Mouse (Mus musculus) CH12.LX (cell line): ENCODE results near the gene Kpna2. TPM values are rescaled to one million over a fixed set of nuclear protein-coding genes. Genes with fewer than 3 reads are reported as not detected.

Source experiments
- DNase-seq: peaks from one replicate; pipeline ENCODE4 v3.0.0-alpha.2; 2013; ENCODE audit errors: extremely low read depth
- H3K27ac ChIP-seq: 2 replicates; pipeline ENCODE4 v1.5.1; 2012; ENCODE audit warnings: low read depth, mild to moderate bottlenecking, control low read depth, moderate library complexity; ENCODE audit not compliant: insufficient read depth
- H3K27me3 ChIP-seq: replicated peaks from 2 replicates; pipeline ENCODE3; 2012; ENCODE audit warnings: inconsistent platforms
- H3K36me3 ChIP-seq, 2 experiments: replicated peaks in 1 of 2; 2 replicates each; pipeline versions ENCODE3 to v1.6.1; 2012; ENCODE audit warnings: inconsistent platforms in 1 of 2, low read length in 1 of 2, mild to moderate bottlenecking in 1 of 2, mixed read lengths in 1 of 2, moderate library complexity in 1 of 2; ENCODE audit not compliant: control insufficient read depth in 1 of 2, insufficient read depth in 1 of 2
- H3K4me1 ChIP-seq, 2 experiments: 2 replicates each; pipeline ENCODE4 v1.6.1; 2012; ENCODE audit warnings: inconsistent platforms in 1 of 2, moderate library complexity in 1 of 2; ENCODE audit not compliant: insufficient read depth in 2 of 2, control insufficient read depth in 1 of 2
- H3K4me2 ChIP-seq: 2 replicates; pipeline ENCODE4 v1.6.1; 2012; ENCODE audit warnings: low read depth, mild to moderate bottlenecking, control low read depth; ENCODE audit not compliant: poor library complexity, insufficient read depth, severe bottlenecking
- H3K4me3 ChIP-seq, 3 experiments: fragments of 150-350 bp in 1 of 3; sonication (generic) in 1 of 3; replicated peaks in 1 of 3; 2 replicates each; pipeline versions ENCODE3 to v1.5.1; 2011 to 2012; ENCODE audit warnings: low read depth in 2 of 3, low read length in 2 of 3, mild to moderate bottlenecking in 2 of 3, moderate library complexity in 2 of 3, control low read depth in 1 of 3, improper control_type of control experiment in 1 of 3, inconsistent platforms in 1 of 3, mixed read lengths in 1 of 3; ENCODE audit not compliant: poor library complexity in 1 of 3
- H3K79me2 ChIP-seq: replicated peaks from 2 replicates; pipeline ENCODE4 v1.6.1; 2012; ENCODE audit warnings: mild to moderate bottlenecking, moderate library complexity; ENCODE audit not compliant: control insufficient read depth, poor library complexity, insufficient read depth, severe bottlenecking; ENCODE audit errors: extremely low read depth
- H3K9ac ChIP-seq: 2 replicates; pipeline ENCODE4 v1.6.1; 2012; ENCODE audit warnings: low read depth, mild to moderate bottlenecking, control low read depth, moderate library complexity; ENCODE audit not compliant: insufficient read depth
- H3K9me3 ChIP-seq: replicated peaks from 2 replicates; pipeline ENCODE3; 2012; ENCODE audit warnings: low read length, inconsistent platforms, mixed read lengths
- BHLHE40 ChIP-seq: IDR thresholded peaks from 2 replicates; pipeline ENCODE4 v1.6.1; 2011; ENCODE audit warnings: mild to moderate bottlenecking, low read depth, low read length, improper control_type of control experiment
- CHD1 ChIP-seq: IDR thresholded peaks from 2 replicates; pipeline ENCODE4 v1.6.1; 2012; ENCODE audit warnings: low read depth, low read length, improper control_type of control experiment, inconsistent platforms
- CTCF ChIP-seq, 2 experiments: IDR thresholded peaks in 1 of 2; conservative IDR thresholded peaks in 1 of 2; 2 replicates each; pipeline ENCODE4 v1.5.1; 2011 to 2012; ENCODE audit warnings: low read depth in 2 of 2, low read length in 2 of 2, improper control_type of control experiment in 1 of 2, inconsistent platforms in 1 of 2, mild to moderate bottlenecking in 1 of 2, moderate library complexity in 1 of 2
- ELF1 ChIP-seq: IDR thresholded peaks from 2 replicates; pipeline ENCODE4 v1.6.1; 2014; ENCODE audit warnings: low read depth, mild to moderate bottlenecking, inconsistent platforms, low read length, improper control_type of control experiment
- ETS1 ChIP-seq: conservative IDR thresholded peaks from 2 replicates; pipeline ENCODE4 v1.6.1; 2012; ENCODE audit warnings: low read depth, mild to moderate bottlenecking, inconsistent platforms, low read length, improper control_type of control experiment, moderate library complexity
- GABPA ChIP-seq: IDR thresholded peaks from 2 replicates; pipeline ENCODE4 v1.6.1; 2012; ENCODE audit warnings: low read depth, low read length, improper control_type of control experiment, inconsistent platforms; ENCODE audit not compliant: insufficient replicate concordance
- IRF4 ChIP-seq: IDR thresholded peaks from 2 replicates; pipeline ENCODE4 v1.6.1; 2014; ENCODE audit warnings: low read depth, mild to moderate bottlenecking, inconsistent platforms, low read length, improper control_type of control experiment
- JUN ChIP-seq: IDR thresholded peaks from 2 replicates; pipeline ENCODE4 v1.6.1; 2011; ENCODE audit warnings: low read depth, mild to moderate bottlenecking, low read length, improper control_type of control experiment, moderate library complexity; ENCODE audit not compliant: insufficient read depth
- JUND ChIP-seq: conservative IDR thresholded peaks from 2 replicates; pipeline ENCODE4 v1.6.1; 2011; ENCODE audit warnings: low read depth, low read length, improper control_type of control experiment
- KAT2A ChIP-seq: IDR thresholded peaks from 2 replicates; pipeline ENCODE4 v1.6.1; 2012; ENCODE audit warnings: low read length, improper control_type of control experiment, inconsistent platforms; ENCODE audit not compliant: insufficient replicate concordance
- MAFK ChIP-seq: IDR thresholded peaks from 2 replicates; pipeline ENCODE4 v1.6.1; 2011; ENCODE audit warnings: low read length, improper control_type of control experiment; ENCODE audit not compliant: insufficient replicate concordance
- MAX ChIP-seq: IDR thresholded peaks from 2 replicates; pipeline ENCODE4 v1.6.1; 2011; ENCODE audit warnings: low read length, improper control_type of control experiment
- MEF2A ChIP-seq: IDR thresholded peaks from 2 replicates; pipeline ENCODE4 v1.6.1; 2014; ENCODE audit warnings: low read depth, mild to moderate bottlenecking, inconsistent platforms, low read length, improper control_type of control experiment, borderline replicate concordance
- MXI1 ChIP-seq: IDR thresholded peaks from 2 replicates; pipeline ENCODE4 v1.6.1; 2011; ENCODE audit warnings: mild to moderate bottlenecking, low read depth, low read length, improper control_type of control experiment
- MYC ChIP-seq: IDR thresholded peaks from 2 replicates; pipeline ENCODE4 v1.6.1; 2011; ENCODE audit warnings: low read depth, mild to moderate bottlenecking, improper control_type of control experiment, low read length
- NELFE ChIP-seq: IDR thresholded peaks from 2 replicates; pipeline ENCODE4 v1.6.1; 2011; ENCODE audit warnings: low read depth, low read length, improper control_type of control experiment
- NRF1 ChIP-seq: IDR thresholded peaks from 2 replicates; pipeline ENCODE4 v1.6.1; 2014; ENCODE audit warnings: low read depth, mild to moderate bottlenecking, inconsistent platforms, low read length, improper control_type of control experiment, moderate library complexity
- POLR2A ChIP-seq: IDR thresholded peaks from 2 replicates; pipeline ENCODE4 v1.6.1; 2011; ENCODE audit warnings: low read depth, mild to moderate bottlenecking, improper control_type of control experiment, low read length
- POLR2AphosphoS2 ChIP-seq: IDR thresholded peaks from 2 replicates; pipeline ENCODE4 v1.6.1; 2011; ENCODE audit warnings: low read depth, low read length, improper control_type of control experiment
- RAD21 ChIP-seq: IDR thresholded peaks from 2 replicates; pipeline ENCODE4 v1.6.1; 2011; ENCODE audit warnings: low read depth, mild to moderate bottlenecking, low read length, improper control_type of control experiment, moderate library complexity
- SIN3A ChIP-seq: IDR thresholded peaks from 2 replicates; pipeline ENCODE4 v1.6.1; 2012; ENCODE audit warnings: low read length, improper control_type of control experiment, inconsistent platforms
- SMC3 ChIP-seq: IDR thresholded peaks from 2 replicates; pipeline ENCODE4 v1.6.1; 2011; ENCODE audit warnings: low read depth, low read length, improper control_type of control experiment
- TBP ChIP-seq: conservative IDR thresholded peaks from 2 replicates; pipeline ENCODE4 v1.6.1; 2011; ENCODE audit warnings: low read depth, low read length, improper control_type of control experiment
- USF1 ChIP-seq: IDR thresholded peaks from 2 replicates; pipeline ENCODE4 v1.6.1; 2014; ENCODE audit warnings: low read depth, mild to moderate bottlenecking, inconsistent platforms, low read length, improper control_type of control experiment
- USF2 ChIP-seq: conservative IDR thresholded peaks from 2 replicates; pipeline ENCODE4 v1.6.1; 2011; ENCODE audit warnings: low read depth, low read length, improper control_type of control experiment
- ZC3H11A ChIP-seq: IDR thresholded peaks from 2 replicates; pipeline ENCODE4 v1.6.1; 2012; ENCODE audit warnings: low read depth, mild to moderate bottlenecking, inconsistent platforms, low read length, improper control_type of control experiment
- ZKSCAN1 ChIP-seq: IDR thresholded peaks from 2 replicates; pipeline ENCODE4 v1.6.1; 2012; ENCODE audit warnings: low read depth, inconsistent platforms, low read length, improper control_type of control experiment, borderline replicate concordance
- ZMIZ1 ChIP-seq: IDR thresholded peaks from 2 replicates; pipeline ENCODE4 v1.6.1; 2012; ENCODE audit warnings: low read depth, mild to moderate bottlenecking, inconsistent platforms, low read length, improper control_type of control experiment
- ZNF384 ChIP-seq: IDR thresholded peaks from 2 replicates; pipeline ENCODE4 v1.6.1; 2012; ENCODE audit warnings: low read depth, low read length, improper control_type of control experiment, inconsistent platforms
- dilution Hi-C: fragments of 300-500 bp; cut with MboI; formaldehyde crosslinking; loops from 2 replicates; pipeline ENCODE4 v1.14.3; 2020; ENCODE audit warnings: low sequenced_read_pairs; ENCODE audit not compliant: extremely low pct_unique_long_range_greater_than_20kb, extremely low pct_ligation_motif_present
- in situ Hi-C: fragments of 300-500 bp; cut with MboI; formaldehyde crosslinking; loops from 3 replicates; pipeline ENCODE4 v1.14.3; 2019; ENCODE audit warnings: low sequenced_read_pairs, low pct_ligation_motif_present, low pct_unique_long_range_greater_than_20kb, mixed read lengths
- polyA plus RNA-seq: library from polyadenylated mRNA; unstranded; fragments of >175 nt; gene quantifications from 2 replicates; pipeline ENCODE4 v1.2.1, GENCODE M21; 2012; ENCODE audit warnings: low read depth; ENCODE audit not compliant: insufficient read length
- total RNA-seq, 2 experiments: library from RNA; depleted of rRNA; stranded (reverse); fragments of 300-350 nt in 1 of 2; fragments of >200 nt in 1 of 2; gene quantifications; 2 replicates each; pipeline ENCODE4 v1.2.3; 2012 to 2014

Kpna2 gene
- total and polyA plus RNA-seq, 3 experiments, result 327 to 759 (median 582) TPM

DNA sequence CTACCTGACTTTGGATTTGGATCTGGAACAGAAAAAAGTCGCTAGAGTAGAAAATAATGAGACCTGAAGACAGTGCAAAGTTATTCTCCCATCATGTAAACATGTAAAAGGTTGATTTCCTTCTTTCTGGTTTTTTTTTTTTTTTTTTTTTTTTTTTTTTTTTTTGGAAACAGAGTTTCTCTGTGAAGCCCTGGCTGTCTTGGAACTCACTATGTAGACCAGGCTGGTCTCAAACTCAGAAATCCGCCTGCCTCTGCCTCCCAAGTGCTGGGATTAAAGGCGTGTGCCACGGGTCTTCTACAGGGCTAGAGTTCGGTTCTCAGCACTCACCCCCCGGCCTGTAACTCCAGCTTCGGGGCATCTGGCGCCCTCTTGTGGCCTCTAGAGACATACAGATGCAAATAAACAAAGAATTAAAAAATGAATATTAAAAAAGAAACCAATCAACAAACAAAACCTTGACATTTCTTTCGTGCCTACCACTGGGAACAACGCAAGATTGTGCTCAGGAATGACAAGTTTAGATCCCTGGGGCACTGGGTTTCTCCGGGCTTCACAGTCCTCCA lies 14.8 kb upstream of the Kpna2 start:
- Histone ChIP-seq H3K4me3 (no peak overlapping the region), H3K9ac (no peak overlapping the region), H3K27me3 (peaks cover 2% of the 10 kb centered on the region), H3K4me2 (no peak overlapping the region), H3K27ac (no peak overlapping the region), H3K4me1 (peaks cover 8 to 14% of the 10 kb centered on the region in 2 experiments; a peak in 3 of 4 replicates), H3K79me2 (no peaks in the 10 kb centered on the region), H3K36me3 (no peaks in the 10 kb centered on the region), H3K9me3 (peaks cover 3% of the 10 kb centered on the region)
- TF ChIP-seq ZMIZ1 (no peak), ZNF384 (peak; percentile 25; the same call in 1 of the 2 replicates), SMC3 (peak; percentile 6; the same call in 1 of the 2 replicates), CTCF (conservative IDR thresholded peaks at IDR 0.05 in 1 of 2, IDR thresholded peaks at IDR 0.05 in 1 of 2; ENCODE audit: low read depth in 2 of 2, low read length in 2 of 2) (peak in 1 of 2 experiments; percentile 43; a peak in 2 of 4 replicates)
- dilution Hi-C loops, result no loop called here
- DNase-seq, result no peak
- in situ Hi-C loops, result no loop called here

DNA sequence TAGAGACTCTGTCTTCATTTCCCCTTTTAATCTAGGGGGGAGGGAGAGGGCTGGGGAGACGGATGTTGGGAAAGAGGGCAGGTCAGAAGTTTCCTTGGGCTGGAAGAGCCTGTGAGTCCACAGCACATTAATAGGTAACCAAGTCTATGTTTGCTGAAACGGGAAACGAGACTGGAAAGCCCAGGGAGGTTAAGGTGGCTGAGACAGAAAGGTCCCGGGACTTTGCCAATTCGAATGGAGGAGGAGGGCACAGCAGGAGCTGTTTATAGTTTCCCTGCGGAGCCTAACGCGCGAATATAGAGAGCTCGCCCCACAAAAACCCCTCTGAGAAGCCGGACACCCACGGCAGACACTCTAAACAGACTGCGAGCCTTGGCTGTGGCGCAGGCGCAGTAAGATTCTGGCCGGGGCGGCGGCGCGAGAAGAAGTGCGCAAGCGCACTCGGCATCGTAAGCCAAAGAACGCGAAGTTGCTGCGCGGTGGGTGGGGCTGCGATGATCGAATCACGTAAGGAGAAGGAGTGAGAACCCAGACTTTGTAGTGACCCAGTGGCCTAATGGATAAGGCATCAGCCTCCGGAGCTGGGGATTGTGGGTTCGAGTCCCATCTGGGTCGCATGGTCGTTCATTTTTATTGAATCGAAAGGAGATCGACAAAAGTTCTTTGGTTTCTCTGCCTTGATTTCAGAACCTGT lies 13.1 kb upstream of the Kpna2 start:
- peak overlapping the region; percentile 52 to 77 (median 63) for H3K4me3 ChIP-seq
- peaks cover 3% of the 10 kb centered on the region for H3K9me3 ChIP-seq
- dilution Hi-C loops (no loop called here), in situ Hi-C loops (no loop called here)
- peaks cover 6 to 14% of the 10 kb centered on the region in 2 experiments; a peak in 3 of 4 replicates for H3K4me1 ChIP-seq
- peaks cover 11% of the 10 kb centered on the region for H3K27me3 ChIP-seq
- DNase-seq, result peak; percentile 98
- peak overlapping the region; percentile 63 for H3K9ac ChIP-seq
- no peaks in the 10 kb centered on the region for H3K79me2 ChIP-seq
- H3K4me2 ChIP-seq, result peak overlapping the region; percentile 81
- H3K27ac ChIP-seq, result peak overlapping the region; percentile 5; the same call in 1 of the 2 replicates
- H3K36me3 ChIP-seq, result no peaks in the 10 kb centered on the region
- 0 out of 2 replicates have a peak, but pooled peaks have one; percentile 25 for TF ChIP-seq BHLHE40
- TF ChIP-seq ZC3H11A, result no peak
- no peak for TF ChIP-seq SMC3
- TF ChIP-seq NELFE, result peak; percentile 97
- TF ChIP-seq RAD21, result no peak
- peak; percentile 100 for TF ChIP-seq TBP
- TF ChIP-seq JUND, result peak; percentile 50
- 0 out of 2 replicates have a peak, but pooled peaks have one; percentile 14 for TF ChIP-seq ETS1
- no peak for TF ChIP-seq GABPA
- TF ChIP-seq SIN3A, result peak; percentile 75; the same call in 1 of the 2 replicates
- no peak for TF ChIP-seq ZNF384
- TF ChIP-seq MXI1, result no peak; the same call in 1 of the 2 replicates
- TF ChIP-seq ELF1, result peak; percentile 100
- TF ChIP-seq KAT2A, result peak; percentile 82; the same call in 1 of the 2 replicates
- no peak; the same call in 1 of the 2 replicates for TF ChIP-seq ZMIZ1
- TF ChIP-seq NRF1, result peak; percentile 91
- no peak for TF ChIP-seq JUN
- peak; percentile 6; the same call in 1 of the 2 replicates for TF ChIP-seq MEF2A
- TF ChIP-seq IRF4, result peak; percentile 60
- no peak for TF ChIP-seq CTCF (conservative IDR thresholded peaks at IDR 0.05 in 1 of 2, IDR thresholded peaks at IDR 0.05 in 1 of 2; ENCODE audit: low read depth in 2 of 2, low read length in 2 of 2)
- peak; percentile 99 for TF ChIP-seq MAFK
- TF ChIP-seq ZKSCAN1, result no peak
- TF ChIP-seq CHD1, result no peak
- TF ChIP-seq USF2, result no peak
- no peak for TF ChIP-seq USF1
- TF ChIP-seq POLR2AphosphoS2, result peak; percentile 68; the same call in 1 of the 2 replicates
- no peak for TF ChIP-seq MAX
- peak; percentile 100 for TF ChIP-seq POLR2A
- no peak for TF ChIP-seq MYC
